Mouse (Mus musculus) brown adipose tissue, adult 24 weeks (tissue): ENCODE results near the gene Olfr692. TPM values are rescaled to one million over a fixed set of nuclear protein-coding genes. Genes with fewer than 3 reads are reported as not detected.
"Not testable (repeated sequence)": the region's sequence is repeated elsewhere in the genome, so short reads cannot be mapped to it uniquely, and the experiment has no call there.

ENCODE experiments used
- H3K27ac ChIP-seq: fragments of 200-500 bp; replicated peaks from 2 replicates; pipeline ENCODE4 v1.5.1; 2012; ENCODE audit warnings: low read depth, mild to moderate bottlenecking, low read length
- H3K4me1 ChIP-seq: fragments of 200-500 bp; 2 replicates; pipeline ENCODE4 v1.6.1; 2012; ENCODE audit warnings: low read length, mixed read lengths; ENCODE audit not compliant: control insufficient read depth, insufficient read depth, insufficient read length
- H3K4me3 ChIP-seq: fragments of 200-500 bp; 2 replicates; pipeline ENCODE4 v1.5.1; 2012; ENCODE audit warnings: low read depth, mild to moderate bottlenecking, low read length, moderate library complexity; ENCODE audit not compliant: insufficient read depth
- polyA plus RNA-seq: library from polyadenylated mRNA; stranded (reverse); fragments of >200 nt; gene quantifications from 2 replicates; pipeline ENCODE4 v1.2.4, GENCODE M21; 2012; ENCODE audit not compliant: missing spikeins, insufficient read depth, insufficient read length

Gene Olfr692
- not detected in 2 replicates for polyA plus RNA-seq

- Histone ChIP-seq H3K4me3 (no peak within 1 kb of the TSS), H3K27ac (no peak within 1 kb of the TSS), H3K4me1 (no peaks in the 10 kb centered on the region)
Observed at GRCm38 (mm10) chr7:105367930-105368329, at the start of gene Olfr692. Gene Olfr692, plus strand, starts transcription at chr7:105368230.

DNA sequence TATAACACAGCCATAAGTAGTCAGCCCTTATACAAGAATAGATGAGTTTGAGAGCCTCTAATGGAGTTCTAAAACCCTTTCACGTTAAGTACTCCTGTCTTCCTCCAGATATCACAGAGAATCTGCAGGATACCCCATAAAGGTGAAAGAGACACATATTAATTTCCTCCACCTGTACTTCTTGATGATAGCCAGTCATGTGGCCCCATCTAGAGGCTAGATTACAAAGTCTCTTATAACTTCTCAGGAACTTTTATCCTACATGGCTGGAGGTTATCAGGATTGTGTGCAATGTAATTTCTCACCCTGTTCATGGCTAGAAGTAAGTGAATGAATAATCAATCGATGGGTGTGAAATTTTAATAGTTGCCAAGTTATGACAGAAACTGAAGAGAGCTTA lies 42.7 kb upstream of the Olfr692 start:
- Histone ChIP-seq H3K4me1 (no peaks in the 10 kb centered on the region), H3K27ac (no peak overlapping the region), H3K4me3 (no peak overlapping the region)

DNA sequence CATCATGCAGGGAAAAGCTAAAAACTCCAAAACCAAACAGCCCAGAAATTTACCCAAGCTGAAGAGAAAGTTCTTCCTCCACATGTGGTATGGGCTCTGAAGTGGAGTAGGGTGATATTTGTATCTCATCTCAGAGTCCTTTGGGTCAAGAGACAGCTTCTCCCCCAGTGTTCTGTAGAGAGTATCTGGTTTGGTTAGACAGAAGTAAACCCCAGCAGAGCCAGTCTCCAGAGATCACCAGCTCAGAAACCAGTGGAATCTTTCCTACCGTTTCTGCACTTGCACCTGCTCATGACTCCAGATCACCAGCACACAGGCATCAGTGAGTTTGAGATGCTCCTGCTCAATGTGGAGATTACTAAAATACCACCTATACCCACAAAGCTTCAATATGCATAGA lies 34.0 kb upstream of the Olfr692 start, which contains the start of gene Olfr690:
TSS of gene Olfr690 (minus strand) at position 101 of the 400 bp plus-strand sequence.
- H3K4me1 ChIP-seq: no peaks in the 10 kb centered on the region
- no peak within 1 kb of the TSS for H3K27ac ChIP-seq
- no peak within 1 kb of the TSS for H3K4me3 ChIP-seq

DNA sequence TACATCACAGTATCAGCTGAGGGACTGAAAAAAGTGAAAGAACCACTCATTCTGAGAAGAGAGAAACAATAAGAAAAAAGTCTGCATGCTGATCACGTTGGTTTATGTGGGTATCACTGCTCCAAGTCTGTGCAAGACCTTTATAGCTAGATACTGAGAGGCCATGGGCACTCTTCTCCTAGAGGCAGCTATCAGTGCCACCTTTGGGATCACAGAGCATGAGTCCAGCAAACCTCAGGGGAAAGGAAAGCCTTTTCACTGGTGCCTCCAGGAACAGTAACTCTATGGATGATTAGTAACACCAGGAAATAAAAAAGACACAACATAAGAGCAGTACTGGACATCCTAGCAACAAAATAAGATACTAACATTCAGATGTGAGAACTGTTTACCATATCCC lies 25.9 kb upstream of the Olfr692 start, which contains the start of gene Olfr691:
TSS of gene Olfr691 (minus strand) at position 101 of the 400 bp plus-strand sequence.
- no peak within 1 kb of the TSS for H3K4me3 ChIP-seq
- H3K4me1 ChIP-seq: no peaks in the 10 kb centered on the region
- H3K27ac ChIP-seq: no peak within 1 kb of the TSS

DNA sequence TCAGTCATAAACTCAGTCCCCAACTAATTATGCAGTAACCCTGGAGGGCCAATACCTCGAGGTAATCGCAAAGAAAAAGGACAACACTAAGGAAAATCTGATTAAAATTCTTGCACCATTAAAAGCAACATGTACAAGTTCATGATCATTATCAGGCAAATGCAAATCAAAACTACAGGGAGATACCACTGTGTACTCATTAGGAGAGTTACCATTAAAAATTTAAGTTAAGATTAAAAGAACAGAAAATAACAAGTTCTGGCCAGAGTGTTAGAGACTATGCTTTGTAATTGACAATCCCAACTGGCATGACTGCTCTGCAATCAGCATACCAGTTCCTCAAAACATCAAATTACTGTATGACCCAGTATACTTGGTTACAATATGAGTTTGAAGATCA lies 25.3 kb upstream of the Olfr692 start:
- Histone ChIP-seq H3K27ac (no peak overlapping the region), H3K4me1 (no peaks in the 10 kb centered on the region), H3K4me3 (no peak overlapping the region)

DNA sequence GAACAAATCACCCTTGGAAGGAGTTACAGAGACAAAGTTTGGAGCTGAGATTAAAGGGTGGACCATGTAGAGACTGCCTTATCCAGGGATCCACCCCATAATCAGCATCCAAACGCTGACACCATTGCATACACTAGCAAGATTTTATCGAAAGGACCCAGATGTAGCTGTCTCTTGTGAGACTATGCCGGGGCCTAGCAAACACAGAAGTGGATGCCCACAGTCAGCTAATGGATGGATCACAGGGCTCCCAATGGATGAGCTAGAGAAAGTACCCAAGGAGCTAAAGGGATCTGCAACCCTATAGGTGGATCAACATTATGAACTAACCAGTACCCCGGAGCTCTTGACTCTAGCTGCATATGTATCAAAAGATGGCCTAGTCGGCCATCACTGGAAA lies 12.0 kb upstream of the Olfr692 start:
- not testable (repeated sequence) for H3K27ac ChIP-seq, H3K4me1 ChIP-seq, H3K4me3 ChIP-seq

GRCm38 (mm10) chr7:105356487-105356886 lies 11.5 kb upstream of the Olfr692 start:
- not testable (repeated sequence) for H3K4me1 ChIP-seq, H3K4me3 ChIP-seq, H3K27ac ChIP-seq

GRCm38 (mm10) chr7:105361713-105362112 lies 6.3 kb upstream of the Olfr692 start:
- Histone ChIP-seq H3K27ac (no peak overlapping the region), H3K4me3 (no peak overlapping the region), H3K4me1 (no peaks in the 10 kb centered on the region)

GRCm38 (mm10) chr7:105367268-105367667 lies 762 bp upstream of the Olfr692 start:
- Histone ChIP-seq H3K4me1 (no peaks in the 10 kb centered on the region), H3K4me3 (no peak overlapping the region), H3K27ac (no peak overlapping the region)

DNA sequence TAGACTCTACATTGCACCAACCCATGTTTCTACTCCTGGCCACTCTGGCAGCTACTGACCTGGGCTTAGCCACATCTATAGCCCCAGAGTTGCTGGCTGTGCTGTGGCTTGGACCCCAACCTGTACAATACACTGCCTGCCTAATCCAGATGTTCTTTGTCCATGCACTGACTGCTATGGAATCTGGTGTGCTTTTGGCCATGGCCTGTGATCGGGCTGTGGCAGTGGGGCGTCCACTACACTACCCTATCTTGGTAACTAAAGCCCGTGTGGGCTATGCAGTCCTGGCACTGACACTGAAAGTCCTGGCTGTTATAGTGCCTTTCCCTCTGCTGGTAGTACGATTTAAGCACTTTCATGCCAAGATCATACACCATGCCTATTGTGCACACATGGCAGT lies 491 bp downstream of the Olfr692 start:
- Histone ChIP-seq H3K4me3 (no peak overlapping the region), H3K27ac (no peak overlapping the region), H3K4me1 (no peaks in the 10 kb centered on the region)

GRCm38 (mm10) chr7:105372912-105373311 lies 4.9 kb downstream of the Olfr692 start:
- Histone ChIP-seq H3K27ac (no peak overlapping the region), H3K4me3 (no peak overlapping the region), H3K4me1 (no peaks in the 10 kb centered on the region)

- Histone ChIP-seq H3K4me3 (no peak overlapping the region), H3K4me1 (no peaks in the 10 kb centered on the region), H3K27ac (no peak overlapping the region)
Observed at GRCm38 (mm10) chr7:105373509-105373908, 5.5 kb downstream of the Olfr692 start.

GRCm38 (mm10) chr7:105373976-105374375 lies 5.9 kb downstream of the Olfr692 start:
- Histone ChIP-seq H3K27ac (no peak overlapping the region), H3K4me3 (no peak overlapping the region), H3K4me1 (no peaks in the 10 kb centered on the region)

- no peaks in the 10 kb centered on the region for H3K4me1 ChIP-seq
- no peak within 1 kb of the TSS for H3K4me3 ChIP-seq
- no peak within 1 kb of the TSS for H3K27ac ChIP-seq
Observed at GRCm38 (mm10) chr7:105374866-105375265, 6.8 kb downstream of the Olfr692 start, which contains the start of gene Gm5901. Gene Gm5901, plus strand, starts transcription at chr7:105375038.

DNA sequence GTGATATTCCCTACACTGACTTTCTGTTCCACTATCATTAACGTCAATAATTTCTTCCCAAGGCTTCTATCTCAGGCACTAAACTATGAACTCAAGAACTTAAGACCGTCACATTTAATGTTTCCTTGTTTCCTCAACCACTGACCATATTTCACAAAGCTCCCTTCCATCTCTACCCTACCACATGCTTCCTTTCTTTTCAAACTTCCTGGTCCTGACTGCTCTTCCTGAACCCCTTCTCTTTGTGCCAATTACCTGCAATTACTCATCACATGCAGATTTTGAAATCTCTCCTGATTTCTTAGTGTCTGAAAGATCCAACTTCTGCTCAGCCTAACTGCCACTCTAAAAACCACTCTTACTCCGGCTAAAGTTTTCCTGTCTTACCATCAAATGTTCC lies 12.3 kb downstream of the Olfr692 start:
- H3K4me3 ChIP-seq: no peak overlapping the region
- no peak overlapping the region for H3K27ac ChIP-seq
- no peaks in the 10 kb centered on the region for H3K4me1 ChIP-seq

- H3K27ac ChIP-seq: no peak overlapping the region
- H3K4me3 ChIP-seq: no peak overlapping the region
- no peaks in the 10 kb centered on the region for H3K4me1 ChIP-seq
Observed at GRCm38 (mm10) chr7:105387696-105388095, 19.7 kb downstream of the Olfr692 start.

GRCm38 (mm10) chr7:105390236-105390635 lies 22.2 kb downstream of the Olfr692 start:
- Histone ChIP-seq H3K4me1 (no peaks in the 10 kb centered on the region), H3K27ac (no peak overlapping the region), H3K4me3 (no peak overlapping the region)
